Mouse (Mus musculus): ENCODE data around the gene Gm11549.

- TF ChIP-seq CTCF (IDR thresholded peaks at IDR 0.05; ENCODE audit: control insufficient read depth, insufficient read depth, insufficient replicate concordance, low read depth, low read length) (no peak), POLR2A (IDR thresholded peaks at IDR 0.05; ENCODE audit: control insufficient read depth, low read depth, low read length) (no peak)
Measured at GRCm38 (mm10) chr3:36569836-36570235, 48.2 kb upstream of the Gm11549 start.
